Mouse (Mus musculus): Measurements from ENCODE around the gene Cdkn2b. TPM values are rescaled to one million over a fixed set of nuclear protein-coding genes. Genes with fewer than 3 reads are reported as not detected.
A peak's percentile ranks its signal among the peaks of the same experiment; 100 is the strongest.

The Cdkn2b gene
- polyA plus RNA-seq, 1 experiment, result 0.64 TPM

- no peak for DNase-seq (ENCODE audit: low read depth)
- TF ChIP-seq CTCF (IDR thresholded peaks at IDR 0.05; ENCODE audit: borderline replicate concordance, extremely low read depth, insufficient read depth, insufficient read length), result no peak
- TF ChIP-seq POLR2A (IDR thresholded peaks at IDR 0.05; ENCODE audit: borderline replicate concordance, extremely low read depth, insufficient read depth, insufficient read length, poor library complexity, severe bottlenecking), result no peak
These were observed 24.3 kb downstream of the Cdkn2b start for GRCm38 (mm10) chr4:89286566-89286965.

DNA sequence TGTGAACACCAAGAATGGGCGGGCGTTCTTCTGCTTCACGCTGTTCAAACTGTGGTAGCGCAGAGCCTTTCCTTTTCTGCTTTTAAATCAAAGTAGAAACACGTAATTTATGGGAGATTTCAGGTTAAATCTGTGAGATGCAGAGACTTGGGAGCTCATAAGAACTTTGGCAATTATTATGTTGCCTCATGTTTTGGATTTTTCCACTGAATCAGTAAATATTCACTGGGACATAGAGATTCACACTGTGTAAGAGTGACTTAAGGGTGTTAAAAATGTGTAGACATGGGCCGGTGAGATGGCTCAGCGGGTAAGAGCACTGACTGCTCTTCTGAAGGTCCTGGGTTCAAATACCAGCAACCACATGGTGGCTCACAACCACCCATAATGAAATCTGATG is 25.2 kb downstream of the Cdkn2b start:
- no peak for TF ChIP-seq POLR2A (IDR thresholded peaks at IDR 0.05; ENCODE audit: borderline replicate concordance, extremely low read depth, insufficient read depth, insufficient read length, poor library complexity, severe bottlenecking)
- DNase-seq (ENCODE audit: low read depth), result no peak

DNA sequence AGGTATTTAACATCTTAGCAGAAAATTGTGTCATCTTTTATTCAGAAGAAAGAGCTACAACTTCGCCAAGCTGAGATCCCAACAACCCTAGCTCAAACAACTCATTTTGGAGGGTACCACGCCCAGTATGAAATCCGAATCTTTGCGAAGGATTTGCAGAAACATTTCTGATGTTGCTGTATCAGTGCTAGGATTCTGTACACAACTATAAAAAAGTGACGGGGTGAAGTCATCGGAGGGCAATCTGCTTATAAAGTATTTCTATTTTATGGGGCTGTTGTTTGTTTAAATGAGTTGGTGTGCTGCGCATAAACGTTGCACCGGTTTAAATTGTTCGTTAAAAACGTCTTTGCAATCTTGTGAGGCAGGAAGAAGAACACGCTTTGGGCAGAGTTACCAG is 28.2 kb downstream of the Cdkn2b start:
- no peak for DNase-seq (ENCODE audit: low read depth)
- TF ChIP-seq CTCF (IDR thresholded peaks at IDR 0.05; ENCODE audit: borderline replicate concordance, extremely low read depth, insufficient read depth, insufficient read length) (no peak), POLR2A (IDR thresholded peaks at IDR 0.05; ENCODE audit: borderline replicate concordance, extremely low read depth, insufficient read depth, insufficient read length, poor library complexity, severe bottlenecking) (no peak)

GRCm38 (mm10) chr4:89282036-89282566 is 28.7 kb downstream of the Cdkn2b start:
- peak; percentile 31 for DNase-seq (ENCODE audit: low read depth)
- TF ChIP-seq POLR2A (IDR thresholded peaks at IDR 0.05; ENCODE audit: borderline replicate concordance, extremely low read depth, insufficient read depth, insufficient read length, poor library complexity, severe bottlenecking), result no peak
- 0 out of 2 replicates have a peak, but pooled peaks have one; percentile 7 for TF ChIP-seq CTCF (IDR thresholded peaks at IDR 0.05; ENCODE audit: borderline replicate concordance, extremely low read depth, insufficient read depth, insufficient read length)

GRCm38 (mm10) chr4:89281236-89281635 is 29.6 kb downstream of the Cdkn2b start:
- no peak for DNase-seq (ENCODE audit: low read depth)
- TF ChIP-seq POLR2A (IDR thresholded peaks at IDR 0.05; ENCODE audit: borderline replicate concordance, extremely low read depth, insufficient read depth, insufficient read length, poor library complexity, severe bottlenecking) (no peak), CTCF (IDR thresholded peaks at IDR 0.05; ENCODE audit: borderline replicate concordance, extremely low read depth, insufficient read depth, insufficient read length) (no peak)

DNA sequence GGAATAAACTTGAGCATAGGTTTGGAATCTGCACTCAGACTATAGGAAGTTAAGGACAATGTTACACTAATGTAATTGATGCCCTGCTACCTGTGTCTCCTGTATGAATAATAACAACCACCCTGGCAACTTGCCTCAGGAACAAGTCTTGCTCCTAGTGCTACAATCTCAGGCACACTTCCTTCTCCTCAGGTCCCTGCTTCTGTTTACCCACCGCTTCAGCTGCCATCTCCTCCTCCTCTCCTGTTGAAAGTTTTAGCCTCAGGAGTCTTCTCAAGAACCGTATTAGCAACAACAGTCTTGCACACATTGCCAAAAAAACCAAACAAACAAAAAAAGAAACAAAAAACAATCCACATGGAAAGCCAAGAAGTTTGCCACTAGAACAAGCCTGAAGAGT is 31.2 kb downstream of the Cdkn2b start:
- DNase-seq (ENCODE audit: low read depth), result peak; percentile 4
- TF ChIP-seq POLR2A (IDR thresholded peaks at IDR 0.05; ENCODE audit: borderline replicate concordance, extremely low read depth, insufficient read depth, insufficient read length, poor library complexity, severe bottlenecking), result no peak
- TF ChIP-seq CTCF (IDR thresholded peaks at IDR 0.05; ENCODE audit: borderline replicate concordance, extremely low read depth, insufficient read depth, insufficient read length), result no peak

GRCm38 (mm10) chr4:89277381-89277940 is 33.4 kb downstream of the Cdkn2b start:
- TF ChIP-seq CTCF (IDR thresholded peaks at IDR 0.05; ENCODE audit: borderline replicate concordance, extremely low read depth, insufficient read depth, insufficient read length), result no peak
- TF ChIP-seq POLR2A (IDR thresholded peaks at IDR 0.05; ENCODE audit: borderline replicate concordance, extremely low read depth, insufficient read depth, insufficient read length, poor library complexity, severe bottlenecking), result no peak
- no peak for DNase-seq (ENCODE audit: low read depth)

GRCm38 (mm10) chr4:89276669-89277219 is 34.1 kb downstream of the Cdkn2b start:
- no peak for DNase-seq (ENCODE audit: low read depth)
- TF ChIP-seq POLR2A (IDR thresholded peaks at IDR 0.05; ENCODE audit: borderline replicate concordance, extremely low read depth, insufficient read depth, insufficient read length, poor library complexity, severe bottlenecking) (no peak), CTCF (IDR thresholded peaks at IDR 0.05; ENCODE audit: borderline replicate concordance, extremely low read depth, insufficient read depth, insufficient read length) (no peak)

- no peak for DNase-seq (ENCODE audit: low read depth)
- TF ChIP-seq CTCF (IDR thresholded peaks at IDR 0.05; ENCODE audit: borderline replicate concordance, extremely low read depth, insufficient read depth, insufficient read length), result no peak
- TF ChIP-seq POLR2A (IDR thresholded peaks at IDR 0.05; ENCODE audit: borderline replicate concordance, extremely low read depth, insufficient read depth, insufficient read length, poor library complexity, severe bottlenecking), result no peak
These were observed 34.8 kb downstream of the Cdkn2b start for GRCm38 (mm10) chr4:89275811-89276584.

DNA sequence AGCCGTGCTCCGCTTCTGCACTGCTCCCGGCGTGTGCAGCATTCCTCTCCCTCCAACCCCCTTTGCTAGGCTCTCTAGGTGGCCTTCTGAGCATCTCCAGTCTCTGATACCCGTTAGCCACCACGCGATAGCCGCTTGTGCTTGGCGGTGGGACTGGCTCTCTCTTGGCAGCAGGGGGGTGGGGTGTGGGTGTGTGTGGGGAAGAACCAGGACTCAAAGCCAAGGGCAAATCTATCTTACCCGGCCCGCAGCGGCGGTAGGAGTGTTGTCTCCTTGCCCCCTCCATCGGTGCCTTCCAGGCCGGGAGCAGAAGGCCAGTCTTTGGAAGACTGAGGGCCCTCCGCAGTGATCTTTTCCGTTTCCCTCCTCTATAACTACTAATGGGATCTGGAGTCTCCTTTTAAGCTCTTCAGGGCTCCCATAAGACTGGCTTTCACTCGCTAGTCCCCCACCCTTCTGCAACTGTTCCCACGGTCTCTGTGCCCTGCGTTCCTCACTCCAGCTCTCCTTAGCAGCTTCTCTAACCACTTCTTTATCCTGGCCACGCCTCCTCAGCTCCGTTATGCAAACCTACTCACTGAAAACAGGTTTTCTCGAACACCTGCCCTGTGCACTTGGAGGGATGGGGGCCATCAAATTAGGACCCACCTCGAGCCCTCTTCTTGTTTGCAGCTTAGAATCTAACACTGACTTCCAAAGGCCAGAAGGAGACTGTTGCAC is 35.9 kb downstream of the Cdkn2b start:
- no peak for DNase-seq (ENCODE audit: low read depth)
- TF ChIP-seq POLR2A (IDR thresholded peaks at IDR 0.05; ENCODE audit: borderline replicate concordance, extremely low read depth, insufficient read depth, insufficient read length, poor library complexity, severe bottlenecking), result no peak
- no peak for TF ChIP-seq CTCF (IDR thresholded peaks at IDR 0.05; ENCODE audit: borderline replicate concordance, extremely low read depth, insufficient read depth, insufficient read length)

DNA sequence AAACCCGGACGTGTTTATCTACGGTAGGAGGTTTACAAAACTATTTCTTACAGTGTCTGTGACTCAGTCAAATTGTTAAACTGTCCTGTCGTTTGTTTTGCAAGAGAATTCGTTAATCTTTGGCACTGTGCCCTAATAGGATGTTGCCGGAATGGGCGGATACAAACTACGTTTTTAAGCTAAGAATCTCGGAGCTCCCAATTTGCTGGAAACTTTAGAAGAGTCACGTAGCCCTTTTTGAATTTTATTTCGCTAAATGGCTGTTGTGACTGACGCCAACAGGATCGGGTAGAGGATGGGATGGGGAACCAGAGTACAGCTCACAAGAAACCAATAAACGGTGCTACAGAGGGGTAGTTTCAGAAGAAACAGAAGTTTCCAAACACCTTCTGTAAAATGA is 36.8 kb downstream of the Cdkn2b start:
- DNase-seq (ENCODE audit: low read depth), result no peak
- TF ChIP-seq POLR2A (IDR thresholded peaks at IDR 0.05; ENCODE audit: borderline replicate concordance, extremely low read depth, insufficient read depth, insufficient read length, poor library complexity, severe bottlenecking) (no peak), CTCF (IDR thresholded peaks at IDR 0.05; ENCODE audit: borderline replicate concordance, extremely low read depth, insufficient read depth, insufficient read length) (no peak)

All from brain, embryonic 14.5 days (tissue).